Mouse (Mus musculus) heart, embryonic 14.5 days (tissue): ENCODE data around the gene Rpl11. TPM values are rescaled to one million over a fixed set of nuclear protein-coding genes. Genes with fewer than 3 reads are reported as not detected.
A peak's percentile ranks its signal among the peaks of the same experiment; 100 is the strongest.
"Not testable (repeated sequence)": the region's sequence is repeated elsewhere in the genome, so short reads cannot be mapped to it uniquely, and the experiment has no call there.

ENCODE experiments used
- ATAC-seq: fragments of 200-750 bp; cut with Nextera tagmentation; 2 replicates; pipeline ENCODE4 v1.8.0; 2017; ENCODE audit warnings: low read depth, moderate TSS enrichment; ENCODE audit not compliant: insufficient number of reproducible peaks, insufficient read depth, low FRiP score
- H3K27ac ChIP-seq, 2 experiments: fragments of 200-500 bp in 1 of 2; fragments of 300-500 bp in 1 of 2; sonication (generic) in 1 of 2; replicated peaks in 1 of 2; 2 replicates each; pipeline ENCODE4 v1.5.1; 2012 to 2014; ENCODE audit warnings: low read depth in 2 of 2, low read length in 2 of 2, control low read depth in 1 of 2, mild to moderate bottlenecking in 1 of 2, mixed read lengths in 1 of 2; ENCODE audit not compliant: control insufficient read depth in 1 of 2, insufficient read depth in 1 of 2
- H3K27me3 ChIP-seq: fragments of 300-500 bp; sonication (generic); 2 replicates; pipeline ENCODE4 v1.6.1; 2014; ENCODE audit warnings: mild to moderate bottlenecking, low read length, control low read depth; ENCODE audit not compliant: control insufficient read depth, insufficient read depth
- H3K36me3 ChIP-seq: fragments of 300-500 bp; sonication (generic); 2 replicates; pipeline ENCODE4 v1.6.1; 2014; ENCODE audit warnings: mild to moderate bottlenecking, control low read depth, low read length, mixed read lengths; ENCODE audit not compliant: control insufficient read depth, insufficient read depth
- H3K4me1 ChIP-seq, 2 experiments: fragments of 200-500 bp in 1 of 2; fragments of 300-500 bp in 1 of 2; sonication (generic) in 1 of 2; 2 replicates each; pipeline ENCODE4 v1.6.1; 2012 to 2014; ENCODE audit warnings: low read length in 2 of 2, control low read depth in 1 of 2, mixed read lengths in 1 of 2; ENCODE audit not compliant: control insufficient read depth in 2 of 2, insufficient read depth in 2 of 2
- H3K4me2 ChIP-seq: fragments of 300-500 bp; sonication (generic); 2 replicates; pipeline ENCODE4 v1.6.1; 2014; ENCODE audit warnings: mild to moderate bottlenecking, low read length
- H3K4me3 ChIP-seq, 2 experiments: fragments of 200-500 bp in 1 of 2; fragments of 300-500 bp in 1 of 2; sonication (generic) in 1 of 2; 2 replicates each; pipeline ENCODE4 v1.5.1; 2012 to 2014; ENCODE audit warnings: low read length in 2 of 2, mild to moderate bottlenecking in 2 of 2, control low read depth in 1 of 2, low read depth in 1 of 2, moderate library complexity in 1 of 2; ENCODE audit not compliant: control insufficient read depth in 1 of 2, insufficient read depth in 1 of 2
- H3K9ac ChIP-seq: fragments of 300-500 bp; sonication (generic); 2 replicates; pipeline ENCODE4 v1.6.1; 2014; ENCODE audit warnings: mild to moderate bottlenecking, low read length
- H3K9me3 ChIP-seq: fragments of 300-500 bp; sonication (generic); 2 replicates; pipeline ENCODE4 v1.6.1; 2016; ENCODE audit warnings: low read length, control low read depth; ENCODE audit not compliant: control insufficient read depth
- WGBS: fragments of 180-500 bp; shearing (Covaris S2); extraction: QIAGEN DNeasy Blood & Tissue Kit; methylation state at CpG from one replicate; pipeline ENCODE4 v1.1.7; 2014; 5-methylcytosine and 5-hydroxymethylcytosine counted together
- polyA plus RNA-seq: library from polyadenylated mRNA; unstranded; fragments of >200 nt; fragmentation: Nextera tagmentation; extraction: Ambion mirVana; gene quantifications from 2 replicates; pipeline ENCODE4 v1.2.1, GENCODE M21; 2014

The Rpl11 gene
- polyA plus RNA-seq, 1 experiment from 2014 or later = 329 TPM

DNA sequence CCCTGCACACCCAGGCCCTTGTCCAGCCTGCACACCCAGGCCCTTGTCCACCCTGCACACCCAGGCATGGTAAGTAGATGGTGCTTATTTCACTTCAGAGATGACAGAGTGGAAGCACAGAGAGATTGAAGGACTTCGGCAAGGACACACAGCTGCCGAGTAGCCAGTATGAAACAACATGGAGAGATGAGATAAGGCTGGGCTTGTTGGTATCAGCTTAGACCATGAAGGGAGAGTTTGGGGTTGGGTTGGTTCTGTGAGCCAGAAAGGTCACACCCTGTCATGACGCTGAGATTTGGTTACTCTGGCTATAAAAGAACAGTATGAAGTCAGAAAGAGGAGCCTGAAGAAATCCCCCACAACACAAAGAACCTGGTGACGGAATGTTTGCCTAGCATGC is 16.1 kb upstream of the Rpl11 start:
- 37% methylated on average over 4 of the region's 4 CpGs for WGBS
- no peak for ATAC-seq
- Histone ChIP-seq H3K27me3 (no peaks in the 10 kb centered on the region), H3K4me1 (peaks cover 8 to 12% of the 10 kb centered on the region in 2 experiments), H3K4me3 (no peak overlapping the region), H3K4me2 (no peak overlapping the region), H3K36me3 (no peaks in the 10 kb centered on the region), H3K9ac (no peak overlapping the region), H3K9me3 (no peaks in the 10 kb centered on the region), H3K27ac (no peak overlapping the region)

DNA sequence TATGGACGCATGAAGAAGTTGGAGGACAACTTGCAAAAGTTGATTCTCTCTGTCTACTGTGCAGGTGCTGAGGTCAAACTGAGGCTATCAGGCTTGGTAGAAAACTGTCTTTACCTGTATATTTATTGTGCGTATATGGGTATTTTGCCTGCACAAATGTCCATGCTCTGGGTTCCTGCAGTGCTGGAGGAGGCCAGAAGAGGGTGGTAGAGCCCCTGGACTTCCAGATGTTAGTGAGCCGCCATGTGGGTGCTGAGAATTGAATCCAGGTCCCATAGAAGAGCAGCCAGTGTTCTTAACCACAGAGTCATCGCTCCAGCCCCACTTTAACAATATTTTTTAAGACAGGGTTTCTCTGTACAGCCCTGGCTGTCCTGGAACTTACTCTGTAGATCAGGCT is 9.9 kb upstream of the Rpl11 start:
- 87% methylated on average over 4 of the region's 4 CpGs for WGBS
- no peak for ATAC-seq
- Histone ChIP-seq H3K4me2 (no peak overlapping the region), H3K4me1 (no peaks in the 10 kb centered on the region), H3K9me3 (no peaks in the 10 kb centered on the region), H3K27ac (no peak overlapping the region), H3K36me3 (no peaks in the 10 kb centered on the region), H3K4me3 (no peak overlapping the region), H3K9ac (no peak overlapping the region), H3K27me3 (no peaks in the 10 kb centered on the region)

DNA sequence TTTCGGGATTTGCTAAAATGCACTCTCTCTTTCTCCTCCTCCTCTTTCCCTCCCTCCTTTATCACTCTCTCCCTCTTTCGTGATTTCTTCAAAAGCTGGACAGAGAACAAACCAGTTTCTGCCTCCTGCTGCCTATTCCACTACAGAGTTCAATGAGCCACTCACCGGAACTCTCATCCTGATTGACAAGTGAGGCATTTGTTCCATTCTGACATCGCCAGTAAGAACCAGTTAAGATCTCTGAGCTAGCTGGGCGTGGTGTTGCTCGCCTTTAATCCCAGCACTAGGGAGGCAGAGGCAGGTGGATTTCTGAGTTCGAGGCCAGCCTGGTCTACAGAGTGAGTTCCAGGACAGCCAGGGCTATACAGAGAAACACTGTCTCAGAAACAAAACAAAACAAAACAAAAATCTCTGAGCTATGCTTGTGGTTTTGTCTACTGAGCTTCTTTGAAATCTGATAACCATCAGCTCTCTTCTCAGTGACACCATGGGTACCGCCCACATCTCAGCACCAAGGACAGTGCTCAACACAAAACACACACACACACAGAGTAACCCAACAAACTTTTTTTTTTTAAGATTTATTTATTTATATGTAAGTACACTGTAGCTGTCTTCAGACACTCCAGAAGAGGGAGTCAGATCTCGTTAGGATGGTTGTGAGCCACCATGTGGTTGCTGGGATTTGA is 6.7 kb upstream of the Rpl11 start:
- H3K9me3 ChIP-seq, H3K4me1 ChIP-seq, H3K27me3 ChIP-seq, H3K9ac ChIP-seq, H3K4me3 ChIP-seq, ATAC-seq, H3K27ac ChIP-seq, H3K4me2 ChIP-seq, H3K36me3 ChIP-seq: not testable (repeated sequence)
- 53% methylated on average over 9 of the region's 9 CpGs for WGBS

DNA sequence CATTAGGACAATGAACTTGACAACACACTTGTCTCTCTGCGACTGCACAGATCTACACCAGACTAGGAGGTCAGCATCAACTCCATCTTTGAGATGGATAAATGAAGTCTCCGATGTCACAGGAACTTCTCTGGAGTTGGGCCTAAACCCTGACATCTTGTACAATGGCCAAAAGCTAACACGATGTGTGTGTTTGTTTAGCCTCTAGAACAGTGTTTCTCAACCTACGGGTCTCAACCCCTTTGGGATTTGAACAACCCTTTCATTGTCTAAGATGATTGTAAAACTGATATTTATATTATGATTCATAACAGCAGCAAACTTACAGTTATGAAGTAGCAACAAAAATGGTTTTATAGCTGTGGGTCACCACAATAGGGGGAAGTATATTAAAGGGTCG is 4.7 kb upstream of the Rpl11 start:
- no peaks in the 10 kb centered on the region for H3K4me1 ChIP-seq
- no peak overlapping the region for H3K4me3 ChIP-seq
- H3K9ac ChIP-seq = no peak overlapping the region
- ATAC-seq = no peak
- no peaks in the 10 kb centered on the region for H3K27me3 ChIP-seq
- no peaks in the 10 kb centered on the region for H3K36me3 ChIP-seq
- 79% methylated on average over 5 of the region's 5 CpGs for WGBS
- no peak overlapping the region for H3K27ac ChIP-seq
- H3K9me3 ChIP-seq = no peaks in the 10 kb centered on the region
- no peak overlapping the region for H3K4me2 ChIP-seq

DNA sequence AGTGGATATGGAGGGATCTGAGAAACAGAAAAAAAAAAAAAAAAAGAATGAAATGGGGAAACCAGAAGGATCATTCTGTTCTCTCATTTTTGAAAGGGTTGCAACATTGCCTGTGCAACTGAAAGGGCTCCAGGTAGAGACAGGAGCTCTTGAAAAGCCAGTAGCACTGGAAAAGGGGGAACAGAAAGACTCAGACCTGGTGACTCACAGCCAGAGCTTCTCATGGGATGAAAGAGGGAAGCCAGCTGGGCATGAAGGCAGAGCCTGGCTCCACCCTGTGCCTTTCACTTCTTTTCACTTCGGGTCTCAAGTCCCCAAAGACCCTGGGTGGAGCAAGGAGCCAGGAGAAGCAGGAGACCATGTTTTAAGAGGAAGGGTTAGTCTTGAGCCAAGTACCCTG is 2.8 kb upstream of the Rpl11 start:
- Histone ChIP-seq H3K36me3 (peaks cover 12% of the 10 kb centered on the region), H3K9ac (no peak overlapping the region), H3K4me3 (no peak overlapping the region), H3K27me3 (no peaks in the 10 kb centered on the region), H3K9me3 (no peaks in the 10 kb centered on the region), H3K4me1 (peaks cover 3 to 12% of the 10 kb centered on the region in 2 experiments), H3K27ac (no peak overlapping the region), H3K4me2 (no peak overlapping the region)
- 21% methylated on average over 1 of the region's 1 CpGs for WGBS
- no peak for ATAC-seq

DNA sequence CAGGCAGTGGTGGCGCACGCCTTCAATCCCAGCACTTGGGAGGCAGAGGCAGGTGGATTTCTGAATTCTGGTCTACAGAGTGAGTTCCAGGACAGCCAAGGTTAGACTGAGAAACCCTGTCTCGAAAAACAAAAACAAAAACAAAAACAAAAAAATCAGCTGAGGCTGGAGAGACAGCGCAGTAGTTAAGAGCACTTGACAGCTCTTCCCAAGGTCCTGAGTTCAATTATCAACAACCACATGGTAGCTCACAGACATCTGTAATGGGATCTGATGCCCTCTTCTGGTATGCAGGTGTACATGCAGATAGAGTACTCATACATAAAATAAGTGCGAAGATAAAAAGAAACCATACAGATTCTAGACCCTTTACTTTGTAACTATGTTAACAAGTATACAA is 615 bp upstream of the Rpl11 start:
- H3K4me3 ChIP-seq = no peak overlapping the region
- no peaks in the 10 kb centered on the region for H3K27me3 ChIP-seq
- 72% methylated on average over 5 of the region's 5 CpGs for WGBS
- no peak for ATAC-seq
- peaks cover 3 to 15% of the 10 kb centered on the region in 2 experiments for H3K4me1 ChIP-seq
- no peaks in the 10 kb centered on the region for H3K9me3 ChIP-seq
- H3K9ac ChIP-seq = no peak overlapping the region
- H3K4me2 ChIP-seq = no peak overlapping the region
- no peak overlapping the region for H3K27ac ChIP-seq
- H3K36me3 ChIP-seq = peaks cover 34% of the 10 kb centered on the region

DNA sequence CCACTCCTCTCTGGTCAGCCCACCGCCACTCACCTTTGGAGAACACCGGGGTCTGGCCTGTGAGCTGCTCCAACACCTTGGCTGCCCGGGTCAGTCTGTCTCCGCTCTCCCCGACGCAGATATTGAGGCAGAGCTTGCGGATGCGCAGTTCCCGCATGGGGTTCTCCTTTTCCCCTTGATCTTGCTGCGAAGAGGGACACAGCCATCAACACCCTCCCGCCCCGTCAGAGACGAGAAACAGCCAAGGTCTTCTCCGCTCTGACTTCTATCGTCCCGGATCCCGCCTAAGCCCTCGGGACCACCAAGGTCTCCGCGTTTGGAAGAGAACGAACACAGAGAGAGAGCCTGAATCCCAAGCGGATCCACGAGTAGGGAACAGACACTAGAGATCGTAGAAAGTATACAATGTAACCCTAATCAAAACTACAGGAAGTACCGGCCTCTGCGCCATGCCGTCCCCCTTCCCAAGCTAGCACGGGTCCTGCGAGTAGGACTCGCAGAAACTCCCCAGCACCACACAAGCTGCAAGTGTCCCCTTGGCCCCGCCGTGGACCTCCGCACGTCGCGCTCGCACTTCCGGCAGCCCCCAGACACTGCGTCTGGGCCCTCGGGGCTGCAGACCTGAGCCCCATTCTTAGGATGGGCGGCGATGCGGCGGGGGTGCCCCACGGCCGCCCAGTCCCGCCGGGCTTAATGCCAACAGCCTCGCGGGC is 538 bp downstream of the Rpl11 start:
- peaks cover 3 to 15% of the 10 kb centered on the region in 2 experiments for H3K4me1 ChIP-seq
- H3K9ac ChIP-seq = peak overlapping the region; percentile 100
- H3K27me3 ChIP-seq = no peaks in the 10 kb centered on the region
- peak overlapping the region; percentile 81 to 87 for H3K27ac ChIP-seq
- peak overlapping the region; percentile 84 to 99 for H3K4me3 ChIP-seq
- H3K36me3 ChIP-seq = peaks cover 45% of the 10 kb centered on the region
- WGBS = under 1% methylated on average over 50 of the region's 50 CpGs
- ATAC-seq = peak; percentile 65
- no peaks in the 10 kb centered on the region for H3K9me3 ChIP-seq
- H3K4me2 ChIP-seq = peak overlapping the region; percentile 88
